Mouse (Mus musculus) lung, adult 18-20 months (tissue): ENCODE measurements at regions not wholly inside any gene's neighbourhood (a gene's known extent, or its start where the extent isn't known, plus 50 kb on each side); places are given as distances from the start of the nearest gene placed in this dataset.
A peak's percentile ranks its signal among the peaks of the same experiment; 100 is the strongest.

Source experiments
- DNase-seq, 2 experiments: peaks; one replicate each; pipeline ENCODE4 v3.0.0; 2022; ENCODE audit warnings: mixed read lengths in 2 of 2

DNA sequence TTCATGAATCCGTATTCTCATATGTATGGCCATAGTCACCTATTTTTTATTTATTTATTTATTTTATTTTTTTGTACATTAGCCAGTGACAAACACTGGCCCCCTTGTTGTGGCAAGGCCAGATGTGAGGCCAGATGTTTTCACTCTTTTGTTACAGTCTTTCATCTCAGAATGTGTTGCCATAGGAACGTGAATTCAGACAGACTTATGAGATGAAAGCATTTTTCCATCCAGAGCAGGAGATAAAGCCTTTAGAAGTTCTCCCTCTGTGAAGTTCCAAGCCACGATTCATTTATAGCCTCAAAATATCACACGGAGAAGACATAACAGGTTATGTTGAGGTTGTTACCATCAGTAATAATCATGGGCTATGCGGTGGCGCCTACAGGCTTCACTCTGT, 220.9 kb downstream of the Arpp21 start:
- no peak for DNase-seq

DNA sequence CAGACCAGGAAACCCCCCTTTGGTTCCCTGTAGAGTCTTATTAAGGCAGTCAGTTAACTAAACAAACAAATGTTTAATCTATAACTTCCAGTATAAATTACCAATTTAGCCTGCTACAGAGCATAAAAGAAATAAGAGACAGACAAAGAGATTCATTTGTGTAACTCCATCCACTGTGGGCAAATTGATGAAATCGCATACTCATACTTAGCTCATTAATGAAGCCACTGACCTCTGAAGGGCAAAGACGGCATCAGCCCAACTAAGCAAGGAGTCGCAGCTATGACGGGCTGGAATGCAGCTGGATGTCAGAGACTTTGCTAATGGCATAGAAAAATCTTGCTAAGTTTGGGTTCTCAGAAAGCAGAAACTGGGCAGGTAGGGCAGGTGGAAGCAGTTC, 241.3 kb downstream of the Arpp21 start:
- no peak for DNase-seq

DNA sequence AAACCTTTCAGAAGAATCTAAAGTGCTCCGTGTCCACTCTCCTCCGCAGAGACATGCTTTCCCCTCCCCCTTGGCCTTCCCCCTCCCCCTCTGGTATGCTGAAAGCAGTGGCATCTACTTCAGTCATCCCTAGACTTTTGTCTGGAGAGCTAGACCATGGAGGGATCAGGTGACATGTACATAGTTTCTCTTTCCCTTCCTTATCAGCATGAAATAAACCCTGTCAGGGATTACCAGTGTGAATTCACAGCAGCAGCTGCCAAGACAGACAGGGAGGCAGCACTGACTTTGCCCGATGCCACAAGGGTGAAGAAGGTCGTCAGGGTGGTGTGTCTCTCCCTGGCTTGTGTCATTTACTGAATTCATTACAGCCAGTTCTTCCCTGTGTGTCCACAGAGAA, 241.9 kb downstream of the Arpp21 start:
- no peak for DNase-seq

DNA sequence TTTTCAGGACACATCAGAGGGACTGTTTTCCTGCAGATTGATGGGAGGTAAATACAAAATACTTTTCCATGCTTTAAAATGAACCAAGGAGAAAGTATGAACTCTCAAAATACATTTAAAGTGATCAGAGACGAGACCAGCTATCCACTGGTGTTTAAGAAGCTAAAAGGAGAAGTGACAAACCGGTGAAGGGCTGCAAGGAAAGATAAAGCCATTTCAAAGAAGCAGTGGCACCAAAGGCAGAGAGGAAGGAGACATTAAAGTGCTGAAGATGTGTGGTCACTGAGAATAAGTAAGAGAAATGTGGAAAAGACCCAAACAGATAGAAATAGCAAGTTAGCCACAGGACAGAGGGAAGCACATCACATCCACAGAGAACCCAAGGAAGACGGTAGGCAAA, 245.7 kb downstream of the Arpp21 start:
- DNase-seq = no peak

DNA sequence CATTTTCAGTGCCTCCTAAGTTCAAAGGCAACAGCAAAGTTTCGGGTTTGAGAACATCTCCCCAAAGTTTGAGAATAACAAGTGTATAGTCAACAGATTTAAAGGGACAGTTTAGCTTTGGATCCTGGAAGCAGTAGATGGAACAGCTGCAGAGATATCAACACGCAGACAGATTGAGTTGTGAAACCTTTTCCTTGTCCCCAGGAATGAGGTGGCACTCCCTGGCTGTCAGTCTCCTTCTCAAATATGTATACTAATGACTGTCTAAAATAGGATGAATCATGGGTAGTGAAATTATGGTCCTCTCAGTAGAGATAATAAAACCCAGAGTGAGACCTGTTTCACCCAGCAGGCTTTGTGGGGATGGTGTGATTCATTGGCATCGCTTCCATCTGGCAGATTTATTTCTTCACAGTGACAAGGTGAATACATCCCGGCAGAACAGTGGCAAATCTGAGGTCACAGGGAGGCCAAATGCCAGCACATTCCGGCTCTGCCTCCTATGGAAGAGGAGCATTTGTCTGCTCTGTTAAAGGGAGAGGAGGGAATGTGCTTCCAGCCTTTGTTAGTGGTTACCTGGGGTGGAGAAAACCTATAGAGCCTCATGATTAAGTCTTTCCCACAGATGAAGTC, 272.2 kb downstream of the Arpp21 start:
- no peak for DNase-seq

DNA sequence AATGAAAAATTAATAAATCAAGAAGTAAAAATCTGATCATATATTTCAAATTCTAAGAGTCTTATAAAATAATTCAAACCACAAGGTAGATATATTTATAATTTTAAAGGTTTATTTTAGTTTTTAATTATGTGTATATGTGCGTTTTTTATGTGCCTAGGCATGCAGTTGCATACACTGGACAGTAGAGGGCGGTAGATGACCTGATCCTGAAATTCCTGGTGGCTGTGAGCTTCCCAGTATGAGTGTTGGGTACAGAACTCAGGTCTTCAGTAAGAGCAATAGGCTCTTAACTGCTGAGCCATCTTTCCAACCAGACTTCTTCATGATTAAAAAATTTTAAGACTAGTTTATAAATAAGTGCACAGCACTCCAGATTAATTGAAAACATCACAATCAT, 267.7 kb upstream of the Stac start:
- no peak for DNase-seq

- no peak for DNase-seq
These were observed 249.3 kb upstream of the Stac start for GRCm38 (mm10) chr9:111939271-111940067.

GRCm38 (mm10) chr9:111932455-111932854, 242.3 kb upstream of the Stac start:
- DNase-seq = no peak

DNA sequence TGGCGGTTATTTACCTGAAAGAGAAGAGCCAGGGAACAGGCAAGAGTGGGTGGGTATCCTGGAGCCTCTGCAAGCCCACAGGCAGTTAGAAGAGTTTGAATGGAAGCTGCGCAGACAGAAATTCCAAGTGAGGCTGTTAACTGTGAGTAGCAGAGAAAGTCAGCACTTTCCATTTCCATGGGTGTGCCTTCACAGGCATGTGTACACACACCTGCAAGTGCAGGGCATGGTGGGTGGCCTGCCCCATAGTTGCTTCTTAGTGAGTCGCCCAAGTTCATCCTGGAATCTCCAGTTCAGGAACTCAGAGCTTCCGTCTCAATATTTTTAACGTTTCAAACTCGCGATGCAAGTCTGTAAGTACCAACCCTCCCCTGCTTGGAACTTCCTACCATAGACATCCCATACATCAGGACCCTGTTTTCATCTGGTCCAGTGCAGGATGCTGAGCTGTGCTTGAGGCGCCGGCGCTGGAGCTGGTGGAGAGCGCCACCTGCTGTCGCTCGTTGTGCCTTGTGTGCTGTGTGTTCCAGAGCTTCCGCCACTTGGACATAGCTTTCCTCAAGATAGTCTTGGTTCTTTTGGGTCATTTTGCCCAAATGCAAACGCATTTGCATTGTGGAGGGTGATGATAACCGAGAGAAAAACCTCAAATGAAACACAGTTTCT, 228.3 kb upstream of the Stac start:
- peak in 1 of 2 experiments; percentile 8 for DNase-seq

- no peak for DNase-seq
These were observed 226.8 kb upstream of the Stac start for GRCm38 (mm10) chr9:111916684-111917535.

DNA sequence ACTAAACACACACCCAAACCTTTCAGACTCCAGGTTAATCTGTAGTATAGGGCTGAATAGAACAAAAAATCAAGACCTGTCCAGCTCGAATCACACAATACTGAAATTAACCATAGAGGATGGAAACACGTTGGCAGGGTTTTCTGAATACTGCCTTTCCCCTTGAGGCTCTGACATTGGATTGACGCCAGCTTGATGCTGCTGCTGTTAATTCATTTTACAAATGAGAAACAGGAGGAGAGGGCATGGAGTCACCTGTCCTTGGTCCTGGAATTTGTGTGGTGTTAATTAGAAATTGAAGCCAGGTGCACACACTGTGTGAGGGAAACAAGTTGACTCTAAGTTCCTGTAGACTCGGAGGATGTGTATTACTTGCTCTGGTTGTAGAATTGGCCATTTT, 218.7 kb upstream of the Stac start:
- no peak for DNase-seq

GRCm38 (mm10) chr9:111900196-111900595, 210.0 kb upstream of the Stac start:
- DNase-seq = no peak

DNA sequence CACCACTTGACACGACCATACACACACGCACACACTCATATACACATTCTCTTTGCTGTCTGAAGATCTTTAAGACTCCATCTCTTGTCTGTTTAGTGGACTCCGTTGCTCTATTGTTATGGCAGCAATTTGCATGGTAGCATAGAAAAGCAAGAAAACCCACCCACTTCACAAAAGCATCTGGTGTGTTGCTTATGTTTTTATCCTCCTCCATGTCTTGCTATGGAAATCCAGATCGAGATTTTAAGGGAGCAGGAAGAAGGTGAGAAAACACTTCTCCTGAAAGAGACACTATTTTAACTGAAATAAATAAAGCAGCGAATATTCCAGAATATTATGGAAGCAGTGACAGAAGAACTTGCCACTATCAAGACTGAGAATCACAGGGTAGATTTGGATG, 207.5 kb upstream of the Stac start:
- DNase-seq = no peak

- DNase-seq = no peak
These were observed 189.6 kb upstream of the Stac start for GRCm38 (mm10) chr9:111879710-111880109.

DNA sequence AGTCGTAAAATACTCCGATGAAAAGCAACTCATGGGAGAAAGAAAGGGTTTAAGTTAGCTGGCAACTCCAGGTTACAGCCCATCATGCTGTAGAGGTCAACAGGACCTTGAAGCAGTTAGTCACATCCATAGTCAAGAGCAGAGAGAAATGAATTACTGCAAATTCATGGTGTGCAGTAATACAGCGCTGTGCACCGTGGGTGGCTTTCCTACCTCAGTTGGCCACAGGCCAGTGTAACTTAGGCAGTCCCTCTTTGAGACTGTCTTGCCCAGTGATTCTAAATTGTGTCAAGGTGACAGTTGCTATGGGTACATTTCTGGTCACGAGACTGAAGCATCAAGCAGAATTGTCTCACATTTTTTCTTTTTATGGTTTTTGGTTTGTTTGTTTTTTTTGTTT, 186.7 kb upstream of the Stac start:
- DNase-seq = no peak

DNA sequence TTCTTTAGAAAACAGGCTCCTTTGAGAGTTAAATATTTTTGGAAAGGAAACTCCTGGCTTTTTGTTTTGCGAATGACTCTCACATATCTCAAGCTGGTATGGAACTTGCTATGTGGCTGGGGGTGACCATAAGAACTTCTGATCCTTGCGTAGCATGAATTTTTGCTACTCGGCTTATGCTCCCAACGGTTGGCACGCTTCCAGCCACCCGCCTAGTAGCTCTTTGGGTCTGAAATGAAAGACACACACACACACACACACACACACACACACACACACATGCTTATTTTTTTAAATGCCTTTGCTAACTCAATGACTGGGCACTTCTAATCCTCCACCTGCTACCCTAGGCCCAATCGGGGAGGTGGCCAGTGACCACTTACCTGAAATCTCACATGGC, 180.3 kb upstream of the Stac start:
- DNase-seq = no peak

- no peak for DNase-seq
These were observed 179.7 kb upstream of the Stac start for GRCm38 (mm10) chr9:111869801-111870382.

DNA sequence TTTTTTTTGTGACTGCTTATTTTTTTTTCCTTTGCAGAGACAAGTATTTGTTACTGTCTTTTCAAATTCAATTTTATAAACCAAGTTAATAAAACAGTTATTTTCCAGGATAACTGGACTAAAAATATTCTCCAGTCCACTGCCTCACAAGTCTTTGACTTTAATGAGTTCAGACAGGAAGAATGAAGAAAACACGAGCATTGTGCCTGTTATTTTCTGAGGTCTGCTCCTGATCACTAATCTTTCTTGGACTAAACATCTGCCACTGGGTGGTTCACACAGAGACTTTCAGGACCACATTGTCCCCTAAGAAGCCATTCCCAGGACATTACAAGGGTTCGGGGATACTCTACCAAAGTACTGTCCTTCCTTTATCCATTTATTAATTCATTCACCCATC, 167.9 kb upstream of the Stac start:
- no peak for DNase-seq

GRCm38 (mm10) chr9:111854976-111855375, 164.8 kb upstream of the Stac start:
- DNase-seq = no peak

DNA sequence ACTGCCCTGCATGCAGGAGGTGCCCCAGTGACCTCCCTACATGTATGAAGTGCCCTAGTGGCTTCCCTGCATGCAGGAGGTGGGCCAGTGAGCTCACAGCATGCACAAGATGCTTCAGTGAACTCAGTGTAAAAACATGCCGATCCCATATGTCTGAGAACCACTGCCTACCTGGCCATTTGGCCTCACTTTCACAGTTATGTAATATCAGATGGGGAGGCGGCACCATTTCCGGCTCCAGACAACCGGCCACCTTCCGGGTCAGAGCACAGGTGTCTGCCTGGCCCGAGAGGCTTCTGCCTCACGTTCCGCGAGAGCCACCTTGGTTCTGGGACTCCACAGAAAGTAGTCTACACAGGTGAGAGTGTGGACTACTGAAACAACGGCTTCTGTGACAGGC, 156.2 kb upstream of the Stac start:
- DNase-seq = no peak

GRCm38 (mm10) chr9:111841151-111841550, 151.0 kb upstream of the Stac start:
- no peak for DNase-seq

DNA sequence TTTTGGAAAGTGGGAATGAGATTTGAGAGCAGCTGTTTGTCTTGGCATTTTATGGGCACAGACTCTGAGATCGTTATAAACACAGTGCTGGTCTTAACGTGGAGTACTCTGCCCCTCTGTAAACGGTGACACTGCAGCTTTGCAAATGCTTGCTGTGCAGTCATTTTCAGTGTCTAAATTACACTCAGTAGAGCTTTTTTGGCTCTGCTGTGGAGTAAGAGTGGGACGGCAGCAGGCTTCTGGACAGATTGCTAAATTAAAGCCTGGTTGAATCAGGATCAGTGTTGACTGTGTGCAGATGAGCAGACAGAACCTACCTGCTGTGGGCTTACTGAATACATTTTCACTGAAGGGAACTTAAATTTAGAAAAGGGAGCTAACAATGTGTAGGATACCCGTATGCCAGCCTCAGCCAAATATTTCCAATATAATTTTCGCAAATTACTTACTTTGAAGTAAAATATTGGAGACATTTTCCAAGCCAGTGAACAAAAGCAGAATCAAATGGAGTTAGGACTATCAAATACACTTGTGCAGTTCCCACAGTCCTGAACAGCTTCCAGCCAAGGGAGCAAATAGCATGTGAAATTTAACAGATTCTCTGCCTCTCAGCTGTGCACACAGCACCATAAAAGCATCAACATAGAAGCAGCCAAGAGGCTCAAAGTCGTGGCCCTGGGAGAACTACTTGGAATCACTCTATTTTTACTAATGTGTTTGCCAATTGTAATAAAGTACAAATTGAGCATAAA, 148.1 kb upstream of the Stac start:
- no peak for DNase-seq
